Mouse (Mus musculus) R1 (cell line): ENCODE data around the gene Atp5g2.
"Not testable (repeated sequence)": the region's sequence is repeated elsewhere in the genome, so short reads cannot be mapped to it uniquely, and the experiment has no call there.

ENCODE experiments used
- DNase-seq: peaks from one replicate; pipeline ENCODE4 v3.0.0-alpha.2; 2018; ENCODE audit warnings: low read depth, low spot score

Atp5g2 gene

DNA sequence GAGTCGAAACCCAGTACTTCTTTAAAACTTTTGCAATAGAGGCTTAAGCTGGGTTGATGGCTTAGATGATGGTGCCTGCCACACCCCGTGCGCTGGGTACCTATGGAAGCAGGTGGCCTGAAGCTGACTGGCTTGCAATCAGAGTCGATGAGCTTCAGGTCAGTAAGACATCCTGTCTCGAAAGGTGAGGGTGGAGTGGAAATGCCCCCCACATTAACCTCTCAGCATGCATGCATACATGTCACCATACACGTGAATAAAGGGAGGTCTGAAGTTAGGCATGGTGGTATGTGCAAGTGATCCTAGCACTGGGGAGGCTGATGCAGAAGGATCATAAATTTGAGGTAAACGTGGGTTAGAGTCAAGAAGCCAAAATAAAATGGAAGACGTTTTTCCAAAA lies 2.6 kb downstream of the Atp5g2 start:
- DNase-seq = no peak

DNA sequence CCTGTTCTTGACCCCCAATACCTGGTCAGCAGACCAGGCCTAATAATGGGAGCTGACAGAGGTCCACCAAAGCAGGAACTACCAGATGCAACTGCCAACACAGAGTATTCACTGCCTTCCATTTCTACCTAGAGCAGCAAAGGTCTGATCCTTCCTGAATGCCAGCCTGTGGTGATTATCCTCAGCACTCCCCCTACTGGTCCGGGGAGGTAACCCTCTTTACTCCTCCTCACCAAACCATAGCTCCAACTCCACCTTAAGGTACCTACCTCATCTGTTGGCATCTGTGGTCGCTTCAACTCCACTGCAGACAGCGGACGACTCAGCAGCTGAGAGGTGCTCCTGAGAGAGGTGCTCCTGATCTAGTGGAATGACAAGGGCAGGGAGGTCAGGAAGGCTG lies 6.7 kb downstream of the Atp5g2 start:
- peak; percentile 85 for DNase-seq

DNA sequence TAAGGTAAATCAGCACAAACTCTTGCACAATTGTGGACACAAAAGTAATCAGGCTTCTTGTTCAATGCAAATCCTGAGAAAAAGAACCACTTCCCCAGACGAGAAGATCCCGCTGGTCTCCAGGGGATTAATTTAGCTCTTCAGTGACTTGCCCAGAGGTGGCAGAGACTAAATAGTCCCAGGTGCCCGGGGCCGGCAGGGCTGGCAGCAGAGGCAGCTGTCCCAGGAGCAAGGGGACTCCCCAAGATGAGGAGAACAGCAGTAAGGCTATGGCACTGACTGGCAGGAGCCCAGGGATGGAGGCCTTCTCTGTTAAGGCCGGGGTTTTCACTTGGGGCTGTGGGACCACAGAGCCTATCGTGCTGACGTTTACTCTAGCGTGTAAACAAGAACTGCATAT lies 8.3 kb downstream of the Atp5g2 start:
- no peak for DNase-seq

DNA sequence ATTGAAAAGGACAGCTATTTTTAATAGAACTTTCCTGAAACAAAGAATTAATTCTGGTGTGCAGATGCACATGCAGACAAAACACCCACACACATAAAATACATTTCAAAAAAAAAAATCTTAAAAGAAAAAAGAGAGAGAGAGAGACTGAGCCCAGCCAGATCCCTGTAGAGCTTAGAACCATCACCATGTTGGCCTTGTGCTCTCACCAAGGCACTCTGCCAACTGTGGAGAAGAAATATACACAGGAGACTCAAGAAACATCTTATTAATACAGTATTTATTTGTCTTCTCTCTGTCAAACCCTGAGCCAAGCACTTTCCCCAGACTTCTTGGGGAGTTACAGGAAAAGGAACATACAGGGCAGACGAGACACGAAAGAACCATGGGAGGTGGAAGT lies 9.6 kb downstream of the Atp5g2 start:
- not testable (repeated sequence) for DNase-seq

DNA sequence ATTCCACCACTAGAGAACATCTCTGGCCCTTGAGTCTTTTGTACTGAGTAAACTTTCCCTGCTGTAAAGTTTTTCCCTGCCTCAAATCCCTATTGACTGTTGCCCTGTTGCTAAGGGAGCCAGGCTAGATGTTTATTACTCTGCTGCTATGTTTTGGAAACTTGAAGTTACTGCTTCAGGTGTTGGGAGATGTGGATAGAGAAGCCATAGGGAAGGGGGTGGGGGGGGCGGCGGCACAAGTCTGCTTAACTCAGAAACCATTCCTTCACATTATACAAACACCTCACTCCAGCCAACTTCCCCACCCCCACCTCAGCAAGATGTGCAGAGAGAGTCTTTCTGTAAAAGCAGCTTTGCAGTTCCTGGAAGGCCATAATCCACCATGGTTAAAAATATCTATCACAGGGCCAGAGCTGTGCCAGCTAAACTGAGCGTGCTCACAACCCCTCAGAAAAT lies 14.2 kb downstream of the Atp5g2 start:
- no peak for DNase-seq

DNA sequence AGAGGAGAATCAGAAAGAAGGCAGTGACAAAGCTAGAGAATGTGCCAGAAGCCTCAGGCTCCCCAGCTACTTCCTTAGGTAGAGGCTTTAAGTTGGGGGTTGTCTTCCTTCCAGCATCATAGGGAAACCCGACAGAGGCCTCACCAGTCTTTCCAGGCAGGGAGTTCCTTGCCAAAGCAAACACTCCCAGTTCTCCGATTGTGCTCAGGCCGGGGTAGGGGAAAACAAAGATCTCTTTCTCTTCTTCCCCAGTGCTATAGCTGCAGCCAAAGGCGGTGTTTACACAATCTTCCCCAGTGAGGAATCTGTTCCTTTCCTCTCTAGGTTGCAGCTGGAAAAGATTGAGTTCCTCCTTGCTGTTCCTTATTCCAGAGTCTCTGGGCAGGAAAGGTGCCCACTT lies 15.5 kb downstream of the Atp5g2 start:
- no peak for DNase-seq

DNA sequence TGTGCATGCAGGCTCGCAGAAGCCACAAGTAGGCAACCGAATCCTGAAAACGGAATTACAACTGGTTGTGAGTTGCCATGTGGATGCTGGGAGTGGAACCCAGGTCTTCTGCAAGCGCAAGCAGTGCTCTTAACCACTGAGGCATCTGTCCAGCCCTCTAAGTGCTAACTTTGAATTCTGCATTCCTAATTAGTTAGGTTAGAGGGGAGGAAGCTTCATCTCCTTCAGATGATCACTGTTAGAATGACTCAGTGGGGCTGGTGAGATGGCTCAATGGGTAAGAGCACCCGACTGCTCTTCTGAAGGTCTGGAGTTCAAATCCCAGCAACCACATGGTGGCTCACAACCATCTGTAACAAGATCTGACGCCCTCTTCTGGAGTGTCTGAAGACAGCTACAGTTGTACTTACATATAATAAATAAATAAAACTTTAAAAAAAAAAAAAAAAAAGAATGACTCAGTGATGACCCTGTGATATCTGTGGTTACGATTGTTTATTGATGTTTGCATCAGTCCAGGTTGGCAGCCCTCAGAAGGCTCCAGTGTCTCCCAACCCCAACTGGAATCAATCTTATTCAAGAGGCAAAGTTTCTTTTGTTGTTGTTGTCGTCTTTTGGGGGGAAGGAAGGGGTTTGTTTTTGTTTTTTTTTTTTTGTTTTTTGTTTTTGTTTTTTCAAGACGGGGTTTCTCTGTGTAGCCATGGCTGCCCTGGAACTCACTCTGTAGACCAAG lies 20.1 kb downstream of the Atp5g2 start:
- DNase-seq = not testable (repeated sequence)

DNA sequence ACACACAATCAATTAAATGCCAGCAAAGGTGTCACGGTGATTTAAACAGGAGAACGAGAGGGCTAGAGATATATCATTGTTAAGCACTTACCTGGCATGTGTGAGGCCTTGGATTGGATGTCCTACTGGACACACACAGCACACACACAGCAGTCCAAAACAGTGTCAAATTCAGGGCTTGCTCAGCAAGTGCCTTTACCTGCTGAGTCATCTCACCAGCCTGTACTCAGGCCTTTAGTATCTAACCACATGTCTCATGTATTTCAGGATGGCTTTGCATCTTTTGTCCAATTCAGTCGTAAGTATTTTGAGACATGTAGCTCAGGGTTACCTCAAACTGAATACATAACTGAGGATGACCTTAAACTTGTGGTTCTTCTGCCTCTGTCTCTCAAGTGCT lies 21.0 kb downstream of the Atp5g2 start:
- DNase-seq = no peak

DNA sequence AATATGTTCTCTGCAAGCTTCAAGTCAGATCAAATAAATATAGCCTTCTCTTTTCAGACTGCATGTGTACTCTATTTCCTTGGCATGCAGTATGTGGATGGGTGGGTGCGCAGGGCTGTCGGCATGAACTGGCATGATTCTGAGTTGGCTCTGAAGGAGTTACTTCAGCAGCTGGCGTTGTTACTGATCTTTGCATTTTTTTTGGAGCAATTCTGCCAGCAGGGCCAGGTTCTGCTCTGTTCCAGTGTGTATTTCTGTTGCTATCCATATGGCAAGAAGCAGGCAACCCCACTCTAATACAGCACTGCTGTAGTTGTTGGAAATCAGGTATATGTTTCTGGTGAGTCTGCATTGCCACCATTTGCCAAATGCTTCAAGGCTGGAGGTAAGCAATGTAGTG lies 36.3 kb downstream of the Atp5g2 start:
- DNase-seq = no peak

DNA sequence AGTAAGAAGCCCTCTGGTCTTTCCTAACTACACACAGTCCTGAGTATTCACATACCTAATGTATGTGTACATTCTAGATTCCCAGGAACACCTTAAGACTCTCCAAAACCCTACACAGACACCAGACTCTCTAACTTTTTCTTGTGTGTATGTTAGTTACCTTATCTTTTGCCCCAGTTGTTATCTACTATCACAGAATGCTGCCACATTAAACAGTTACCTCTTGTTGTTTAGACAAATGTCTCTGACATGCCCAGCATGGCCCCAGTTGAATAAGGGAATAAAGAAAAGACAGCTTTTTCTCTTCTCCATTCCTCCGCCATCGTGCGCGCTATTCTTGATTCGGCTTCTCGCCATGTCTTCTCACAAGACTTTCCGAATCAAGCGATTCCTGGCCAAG lies 37.5 kb downstream of the Atp5g2 start:
- no peak for DNase-seq

DNA sequence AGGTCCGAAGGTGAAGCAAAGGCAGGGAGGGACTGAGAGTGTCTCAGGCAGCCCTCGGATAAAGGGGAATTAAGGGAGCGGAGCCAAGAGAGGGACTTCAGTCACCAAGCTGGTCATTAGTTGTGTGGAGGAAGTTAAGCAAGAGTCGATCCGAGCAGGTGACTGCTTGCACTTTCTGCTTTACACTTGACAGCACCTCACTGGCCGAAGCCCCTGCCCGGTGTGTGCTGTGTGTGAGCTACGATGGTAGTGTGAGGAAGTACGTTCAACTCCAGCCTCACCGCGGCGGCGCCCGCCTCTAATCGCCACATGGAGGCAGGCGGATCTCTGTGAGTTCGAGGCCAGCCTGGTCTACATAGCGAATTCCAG lies 46.5 kb downstream of the Atp5g2 start:
- no peak for DNase-seq

DNA sequence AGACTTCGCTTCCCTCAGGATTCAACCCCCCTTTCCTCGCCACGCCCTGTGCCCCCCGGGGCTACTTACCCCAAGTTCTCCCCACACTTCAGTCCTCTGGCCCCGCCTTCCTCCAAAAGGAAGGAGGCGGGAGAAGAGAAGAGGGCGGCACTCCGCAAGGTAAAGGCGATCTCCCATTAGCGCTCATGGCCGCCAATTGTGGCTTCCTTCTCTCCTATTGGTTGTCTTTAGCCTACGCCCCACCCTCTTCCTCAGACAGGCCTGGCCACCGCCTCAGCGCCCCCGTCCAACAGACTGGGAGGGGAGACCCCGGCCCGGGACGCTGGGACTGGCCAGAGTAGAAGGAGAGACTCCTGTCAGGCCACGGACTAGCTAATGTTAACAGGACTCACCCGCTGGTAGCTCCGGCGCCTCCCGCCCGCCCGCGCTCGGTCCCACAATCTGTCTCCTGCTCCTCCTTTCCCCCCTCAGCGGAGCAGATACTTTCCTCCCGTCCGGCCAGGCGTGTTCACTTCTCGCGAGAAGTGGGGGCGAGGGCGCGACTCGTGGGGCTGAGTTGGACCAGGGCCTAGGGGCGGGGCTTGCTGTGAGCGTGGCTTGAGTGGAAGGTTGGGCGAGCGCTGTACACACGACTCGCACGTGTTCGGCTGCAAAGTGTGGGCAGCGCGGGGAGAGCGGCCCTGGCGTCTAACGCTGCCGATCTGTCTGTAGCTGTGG lies 47.0 kb downstream of the Atp5g2 start, which contains the start of the genes Gm28047 and Atf7:
Gm28047 (minus strand) TSS at position 98 of the 717 bp plus-strand sequence.
Atf7 (minus strand) TSS at position 495 of the 717 bp plus-strand sequence.
- DNase-seq = peak; percentile 100

DNA sequence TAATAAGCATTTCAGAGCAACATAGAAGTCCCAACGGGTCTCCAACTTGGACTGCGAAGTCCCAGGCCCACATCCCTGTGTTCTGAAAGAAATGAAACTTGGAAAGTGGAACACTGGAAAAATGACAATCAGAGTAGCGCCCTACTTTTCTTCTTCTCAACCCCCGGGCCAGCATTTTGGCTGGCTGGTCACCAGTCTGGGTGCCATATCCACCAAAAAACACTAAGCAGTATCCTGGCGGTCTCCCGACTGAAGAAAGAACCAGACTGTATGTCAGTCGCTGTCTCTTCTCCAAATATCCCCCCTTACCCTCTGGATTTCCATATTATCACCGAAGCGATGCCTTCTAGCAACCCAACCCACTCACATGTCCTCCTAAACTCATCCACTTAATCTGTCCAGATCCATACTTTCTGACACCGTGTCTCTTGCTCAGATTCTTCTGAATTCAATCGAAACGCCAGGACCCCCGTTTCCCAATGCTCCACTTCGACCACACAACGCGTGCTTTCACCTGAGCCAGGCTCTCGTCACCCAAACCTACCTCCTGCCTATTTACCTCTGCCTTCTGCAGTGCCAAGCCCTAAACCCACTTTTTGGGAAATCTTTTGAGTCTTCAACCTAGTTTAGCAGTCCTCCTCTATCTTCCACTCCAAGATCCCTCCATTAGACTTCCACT lies 47.7 kb downstream of the Atp5g2 start:
- DNase-seq = no peak

DNA sequence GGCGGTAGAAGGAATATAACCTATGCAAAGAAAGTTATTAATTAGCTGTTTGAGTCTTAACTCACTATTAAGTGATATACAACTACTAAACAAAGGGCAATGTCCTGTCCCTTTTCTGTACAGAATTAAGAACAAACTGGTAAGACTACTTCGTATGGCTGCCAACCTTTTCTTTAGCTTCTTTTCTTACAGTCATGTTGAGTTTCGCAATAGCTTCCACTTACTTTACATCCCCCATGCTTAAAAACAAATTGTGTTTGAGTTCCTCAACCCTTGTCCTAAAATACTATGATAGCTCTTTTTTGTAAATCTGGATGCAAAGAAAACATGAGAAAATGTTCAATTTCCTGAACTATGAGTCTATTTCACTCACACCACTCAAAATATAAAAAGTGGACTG lies 49.0 kb downstream of the Atp5g2 start:
- DNase-seq = no peak

DNA sequence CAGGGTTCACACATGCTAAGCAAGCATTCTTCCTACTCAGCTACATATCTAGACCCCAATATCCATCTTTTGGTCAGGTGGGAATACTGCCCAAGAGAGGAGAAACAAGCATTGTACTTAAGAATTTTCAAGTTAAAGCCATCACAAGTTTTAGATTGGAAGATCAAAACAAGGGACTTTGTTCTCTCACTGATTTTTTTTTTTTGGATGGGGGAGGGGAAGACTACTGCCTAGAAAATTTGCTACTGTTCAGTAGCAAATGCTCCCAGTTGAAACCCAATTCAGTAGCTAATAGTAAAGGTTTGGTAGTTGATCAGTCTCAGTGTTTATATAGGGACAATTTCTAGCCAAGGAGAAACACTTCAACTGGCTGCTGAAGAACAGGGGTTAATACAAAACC lies 49.6 kb downstream of the Atp5g2 start:
- no peak for DNase-seq

DNA sequence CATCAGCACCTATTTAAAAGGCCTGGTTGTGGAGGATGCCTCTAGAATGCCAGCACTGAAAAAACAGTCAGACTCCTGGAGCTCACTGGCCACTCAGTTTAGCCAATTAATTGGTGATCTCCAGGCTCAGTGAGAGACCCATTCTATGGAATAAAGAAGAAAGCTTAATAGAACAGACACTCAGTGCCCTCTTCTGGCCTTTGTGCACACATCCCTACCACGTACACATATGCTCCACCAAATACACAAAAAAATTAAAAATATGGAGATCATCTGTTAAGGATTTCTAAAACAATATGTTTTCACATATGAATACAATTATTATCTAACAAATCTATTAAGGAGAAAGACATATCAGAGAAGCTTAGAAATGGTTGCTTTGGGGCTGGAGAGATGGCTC lies 51.4 kb downstream of the Atp5g2 start:
- DNase-seq = no peak

DNA sequence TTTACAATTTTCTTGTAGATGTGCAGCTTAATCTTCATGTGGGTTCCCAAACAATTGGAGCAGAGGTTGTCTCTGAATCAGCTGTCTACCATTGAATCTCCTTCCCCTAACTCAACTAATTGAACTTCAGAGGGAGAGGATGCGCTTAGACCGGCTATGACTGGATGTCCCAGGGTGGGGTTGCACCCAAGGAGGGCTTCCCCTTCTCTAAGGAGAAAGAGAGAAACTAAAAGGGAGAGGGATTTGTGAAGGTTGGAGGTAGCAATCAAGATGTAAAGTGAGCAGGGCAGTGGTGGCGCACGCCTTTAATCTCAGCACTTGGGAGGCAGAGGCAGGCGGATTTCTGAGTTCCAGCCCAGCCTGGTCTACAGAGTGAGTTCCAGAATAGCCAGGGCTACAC lies 52.7 kb downstream of the Atp5g2 start:
- DNase-seq = peak; percentile 35

DNA sequence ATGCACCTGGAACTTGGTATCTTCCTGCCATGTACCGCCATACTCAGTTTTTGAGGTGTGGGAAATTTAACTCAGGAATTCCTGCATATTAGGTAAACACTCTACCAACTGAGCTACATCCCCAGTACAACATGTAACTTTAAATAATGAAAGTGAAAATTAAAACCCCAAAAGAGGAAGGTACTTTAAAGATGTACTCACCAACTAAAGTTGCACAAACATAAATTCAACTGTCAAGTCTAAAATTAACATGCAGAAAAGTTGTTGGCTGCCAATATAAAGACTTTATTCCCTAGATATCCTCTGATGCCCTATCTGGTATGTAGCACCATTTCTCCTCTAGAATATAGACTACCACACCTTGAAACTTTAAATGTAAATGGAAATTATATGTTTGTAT lies 54.5 kb downstream of the Atp5g2 start:
- no peak for DNase-seq

DNA sequence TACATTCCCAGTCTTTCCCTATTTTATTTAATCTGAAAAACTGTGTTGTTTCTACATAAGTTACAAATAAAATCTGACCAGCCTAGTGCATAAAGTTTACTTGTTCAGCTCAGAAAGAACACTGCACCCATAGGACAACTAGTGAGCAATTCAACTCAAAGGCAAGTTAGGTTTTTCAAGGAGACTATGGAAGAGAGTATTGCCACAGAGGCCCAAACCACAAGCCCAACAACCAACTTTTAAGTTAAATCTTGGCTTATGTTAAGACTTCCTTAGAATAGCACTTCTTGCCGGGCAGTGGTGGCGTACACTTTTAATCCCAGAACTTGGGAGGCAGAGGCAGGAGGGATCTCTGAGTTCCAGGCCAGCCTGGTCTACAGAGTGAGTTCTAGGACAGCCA lies 56.0 kb downstream of the Atp5g2 start:
- DNase-seq = no peak

DNA sequence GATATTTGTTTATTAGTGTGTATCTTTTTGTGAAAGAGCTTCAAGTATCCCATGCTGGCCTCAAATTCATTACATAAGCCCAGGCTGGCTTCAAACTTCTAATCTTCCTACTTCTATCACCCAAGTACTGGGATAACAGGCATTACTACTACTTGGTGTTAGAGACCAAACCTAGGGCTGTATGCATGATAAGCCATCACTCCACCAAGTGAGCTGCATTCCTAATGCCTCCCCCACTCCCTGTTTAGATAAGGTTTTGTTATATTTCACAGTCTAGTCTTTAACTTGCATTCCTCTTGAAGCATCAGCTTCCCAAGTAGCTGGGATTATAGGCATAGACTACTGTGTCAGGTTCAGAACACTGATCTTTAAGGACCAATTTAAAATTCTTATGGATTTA lies 57.9 kb downstream of the Atp5g2 start:
- DNase-seq = no peak

DNA sequence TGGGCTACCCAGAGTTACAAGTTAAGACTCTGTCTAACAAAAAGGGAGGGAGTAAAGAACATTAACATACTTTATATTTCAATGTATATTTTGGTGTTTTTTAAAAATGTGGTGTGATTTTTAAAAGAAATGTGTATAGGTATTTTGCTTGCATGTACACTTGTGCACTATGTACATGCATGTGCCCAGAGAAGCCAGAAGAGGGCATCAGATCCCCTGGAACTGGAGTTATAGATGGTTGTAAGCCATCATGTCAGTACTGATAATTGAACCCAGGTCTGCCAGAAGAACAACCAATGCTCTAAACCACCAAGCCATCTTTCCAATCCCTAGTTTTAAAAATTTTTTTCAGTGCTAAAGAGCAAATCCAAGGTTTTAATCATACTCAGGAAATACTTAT lies 59.2 kb downstream of the Atp5g2 start:
- DNase-seq = peak; percentile 38
